Mouse (Mus musculus) testis, adult 10 weeks (tissue): ENCODE measurements around the gene Gm14440. TPM values are rescaled to one million over a fixed set of nuclear protein-coding genes. Genes with fewer than 3 reads are reported as not detected.

ENCODE experiments used
- polyA plus RNA-seq: library from polyadenylated mRNA; stranded (reverse); fragments of 350-450 nt; fragmentation: Illumina TruSeq; extraction: RNeasy Lipid Tissue Mini Kit (QIAGEN cat#74804); gene quantifications from one replicate; pipeline ENCODE4 v1.2.3, GENCODE M21; 2014; ENCODE audit warnings: low read depth, low replicate concordance

The Gm14440 gene
- 1.3 TPM for polyA plus RNA-seq

GRCm38 (mm10) chr2:175274825-175275224 is at the start of gene Gm14440:
Gene Gm14440, plus strand, starts transcription at chr2:175275125.

Other genes starting within 250 kb of the Gm14440 start
- 1.0 TPM for gene Gm14393, start 207.3 kb upstream of the Gm14440 start, polyA plus RNA-seq
- 6.3 TPM for gene Gm14399, start 133.1 kb upstream of the Gm14440 start, polyA plus RNA-seq
- gene Gm14443, start 99.3 kb upstream of the Gm14440 start, polyA plus RNA-seq = 2.4 TPM
- 5.3 TPM for gene Gm14391, start 68.2 kb upstream of the Gm14440 start, polyA plus RNA-seq
- gene Gm4631, start 63.1 kb downstream of the Gm14440 start, polyA plus RNA-seq = 9.5 TPM
- gene Zfp968, start 97.3 kb downstream of the Gm14440 start, polyA plus RNA-seq = 2.1 TPM
- 7.5 TPM for gene Gm4724, start 160.7 kb downstream of the Gm14440 start, polyA plus RNA-seq
- 4.0 TPM for gene Zfp965, start 194.9 kb downstream of the Gm14440 start, polyA plus RNA-seq